Mouse (Mus musculus) naive thymus-derived CD4-positive, alpha-beta T cell, adult 2 months (primary cell): ENCODE measurements at regions not wholly inside any gene's neighbourhood (a gene's known extent, or its start where the extent isn't known, plus 50 kb on each side); places are given as distances from the start of the nearest gene placed in this dataset.

ENCODE experiments used
- DNase-seq: peaks from one replicate; pipeline ENCODE4 v3.0.0-alpha.2; 2011; ENCODE audit warnings: low read depth

GRCm38 (mm10) chrX:131145656-131146055, 1396.1 kb downstream of the Diaph2 start:
- DNase-seq: peak; percentile 0

- DNase-seq: no peak
Observed at GRCm38 (mm10) chrX:131150929-131151328, 1401.4 kb downstream of the Diaph2 start.
